Mouse (Mus musculus) heart, embryonic 15.5 days (tissue): Measurements from ENCODE around the gene Actl6b. TPM values are rescaled to one million over a fixed set of nuclear protein-coding genes. Genes with fewer than 3 reads are reported as not detected.

Experiments
- ATAC-seq: fragments of 200-750 bp; cut with Nextera tagmentation; replicated peaks from 2 replicates; pipeline ENCODE4 v1.8.0; 2017; ENCODE audit warnings: low read depth, moderate TSS enrichment; ENCODE audit not compliant: insufficient number of reproducible peaks, insufficient read depth, low FRiP score
- H3K27ac ChIP-seq: fragments of 300-500 bp; sonication (generic); 2 replicates; pipeline ENCODE4 v1.5.1; 2015; ENCODE audit warnings: mild to moderate bottlenecking, inconsistent platforms
- H3K27me3 ChIP-seq: fragments of 300-500 bp; sonication (generic); 2 replicates; pipeline ENCODE4 v1.6.1; 2015; ENCODE audit warnings: inconsistent platforms
- H3K36me3 ChIP-seq: fragments of 300-500 bp; sonication (generic); 2 replicates; pipeline ENCODE4 v1.6.1; 2015; ENCODE audit warnings: mild to moderate bottlenecking, inconsistent platforms
- H3K4me1 ChIP-seq: fragments of 300-500 bp; sonication (generic); replicated peaks from 2 replicates; pipeline ENCODE4 v1.6.1; 2015; ENCODE audit warnings: inconsistent platforms
- H3K4me2 ChIP-seq: fragments of 300-500 bp; sonication (generic); 2 replicates; pipeline ENCODE4 v1.6.1; 2015; ENCODE audit warnings: inconsistent platforms, mild to moderate bottlenecking, moderate library complexity
- H3K4me3 ChIP-seq: fragments of 300-500 bp; sonication (generic); 2 replicates; pipeline ENCODE4 v1.5.1; 2015; ENCODE audit warnings: mild to moderate bottlenecking, inconsistent platforms
- H3K9ac ChIP-seq: fragments of 300-500 bp; sonication (generic); 2 replicates; pipeline ENCODE4 v1.6.1; 2015; ENCODE audit warnings: mild to moderate bottlenecking, inconsistent platforms
- H3K9me3 ChIP-seq: fragments of 300-500 bp; sonication (generic); replicated peaks from 2 replicates; pipeline ENCODE4 v1.6.1; 2016; ENCODE audit warnings: inconsistent platforms
- WGBS: fragments of 180-500 bp; shearing (Covaris S2); methylation state at CpG from one replicate; pipeline ENCODE4 v1.1.7; 2015; ENCODE audit warnings: mixed read lengths; 5-methylcytosine and 5-hydroxymethylcytosine counted together
- polyA plus RNA-seq: library from polyadenylated mRNA; unstranded; fragments of >200 nt; fragmentation: Nextera tagmentation; extraction: Ambion mirVana; gene quantifications from 2 replicates; pipeline ENCODE4 v1.2.1, GENCODE M21; 2015

Actl6b gene
- polyA plus RNA-seq, 1 experiment from 2014 or later, result 0.13 TPM

DNA sequence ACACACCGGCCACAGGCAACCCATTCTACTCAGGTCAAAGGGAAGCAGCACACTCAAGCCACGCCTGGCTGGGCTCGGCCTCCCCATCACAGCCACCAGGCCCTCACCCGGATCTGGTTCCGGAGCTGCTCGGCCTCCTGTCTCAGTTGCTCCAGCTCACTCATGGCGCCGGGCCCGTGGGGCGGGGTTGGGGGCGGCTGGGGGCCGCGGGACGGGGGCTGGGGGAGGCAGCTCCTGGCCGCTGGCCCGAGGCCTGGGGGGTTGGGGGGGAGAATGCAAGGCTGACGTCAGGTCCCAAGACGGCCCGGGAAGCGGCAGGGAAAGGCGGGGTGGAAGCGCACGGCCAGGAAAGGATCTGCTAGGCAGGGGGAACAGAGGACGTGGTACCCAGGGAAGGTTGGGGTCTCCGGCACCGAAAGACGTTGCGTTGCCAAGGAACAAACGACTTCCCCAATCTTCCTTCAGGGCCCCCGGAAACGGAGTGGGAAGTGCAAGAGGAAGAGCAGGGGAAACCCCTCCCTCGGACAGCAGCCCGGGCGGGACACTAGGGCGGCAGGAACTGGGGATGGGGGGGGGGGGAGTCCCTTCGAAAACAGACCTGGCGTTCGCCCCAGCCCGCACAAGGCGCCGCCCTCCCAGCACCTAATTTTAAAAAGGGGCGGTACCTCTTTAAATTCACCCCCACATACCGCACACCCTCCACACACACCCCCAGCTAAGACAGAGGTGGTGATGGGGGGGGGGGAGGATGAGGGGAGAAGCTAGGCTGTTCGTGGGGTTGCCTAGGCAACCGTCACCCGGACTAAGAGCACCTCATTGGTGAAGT is 22.5 kb upstream of the Actl6b start:
- peaks cover 35% of the 10 kb centered on the region for H3K36me3 ChIP-seq
- H3K4me2 ChIP-seq, result peak overlapping the region; percentile 91
- peak overlapping the region; percentile 94 for H3K27ac ChIP-seq
- peak overlapping the region; percentile 87 for H3K9ac ChIP-seq
- H3K4me3 ChIP-seq, result peak overlapping the region; percentile 82
- H3K27me3 ChIP-seq, result no peaks in the 10 kb centered on the region
- no peaks in the 10 kb centered on the region for H3K9me3 ChIP-seq
- peaks cover 46% of the 10 kb centered on the region for H3K4me1 ChIP-seq
- WGBS, result under 1% methylated on average over 46 of the region's 46 CpGs
- peak; percentile 38 for ATAC-seq

DNA sequence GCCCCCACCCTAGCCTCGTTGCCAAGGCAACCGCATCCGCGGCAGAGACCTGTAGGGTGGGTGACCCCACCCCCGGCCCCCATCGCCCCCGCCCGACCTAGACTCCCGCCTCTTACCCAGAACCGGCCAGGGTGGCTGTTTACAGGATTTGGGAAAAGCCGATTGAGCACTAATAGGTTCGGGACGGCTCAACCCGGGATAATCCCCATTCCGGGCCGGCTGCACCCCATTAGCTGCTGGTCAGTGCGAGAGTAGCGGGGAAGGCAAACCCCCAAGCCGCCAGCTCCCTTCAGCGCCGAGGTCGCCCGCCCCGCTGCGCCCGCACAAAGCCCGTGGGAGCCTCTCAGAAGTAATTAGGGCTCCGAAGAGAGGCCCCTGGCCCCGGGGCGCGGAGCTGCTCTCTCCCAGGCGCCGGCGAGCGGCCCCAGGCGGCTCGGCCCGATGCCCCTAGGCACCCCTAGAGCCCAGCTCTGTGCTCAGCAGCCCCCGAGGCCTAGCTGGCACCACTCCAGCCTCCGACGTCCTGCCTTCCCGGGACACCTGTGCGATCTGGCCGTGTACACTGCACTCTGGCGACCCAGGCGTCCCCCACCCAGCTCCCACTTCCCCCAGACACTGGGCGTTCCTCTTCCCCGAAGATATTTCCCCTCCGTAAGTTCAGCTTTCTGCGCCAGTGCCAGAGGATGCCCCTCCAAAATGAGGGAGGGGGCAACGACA is 21.7 kb upstream of the Actl6b start:
- Histone ChIP-seq H3K4me3 (peak overlapping the region; percentile 82), H3K4me1 (peaks cover 40% of the 10 kb centered on the region), H3K36me3 (peaks cover 29% of the 10 kb centered on the region), H3K9ac (peak overlapping the region; percentile 87), H3K9me3 (no peaks in the 10 kb centered on the region), H3K27me3 (no peaks in the 10 kb centered on the region), H3K27ac (peak overlapping the region; percentile 94), H3K4me2 (peak overlapping the region; percentile 91)
- peak; percentile 2; the same call in 1 of the 2 replicates for ATAC-seq
- WGBS, result under 1% methylated on average over 51 of the region's 51 CpGs

DNA sequence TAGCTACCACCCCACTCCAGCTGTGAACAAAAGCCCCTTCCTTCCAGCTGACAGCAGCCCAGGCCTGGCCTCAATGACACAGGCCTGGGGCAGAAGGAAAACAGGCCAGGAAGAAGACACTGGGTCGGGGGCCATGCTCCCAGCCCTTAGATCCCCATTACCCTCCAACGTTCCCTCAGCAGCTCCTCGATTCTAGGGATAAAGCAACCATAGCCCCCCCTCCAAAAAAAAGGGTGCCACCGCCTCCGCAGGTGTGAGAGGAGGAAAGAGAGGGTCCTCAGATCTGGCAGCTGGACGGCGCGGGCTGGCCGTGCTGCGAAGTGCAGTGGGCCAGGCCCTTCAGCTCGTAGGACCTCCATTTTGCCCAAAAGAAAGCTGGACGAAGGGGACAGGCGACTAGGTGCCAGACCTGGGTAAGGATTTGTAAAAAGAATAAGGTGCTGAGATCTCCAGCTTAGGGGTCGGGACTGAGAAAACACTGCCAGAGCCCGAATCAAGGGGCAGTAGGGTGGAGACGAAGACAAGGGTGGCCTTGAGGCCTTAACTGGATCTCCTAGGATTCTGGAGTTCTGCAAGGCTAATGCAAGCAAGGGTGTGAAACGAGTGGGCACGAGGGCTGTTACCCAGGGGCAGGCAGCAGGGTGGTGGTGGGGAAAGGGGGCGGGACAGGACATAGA is 21.0 kb upstream of the Actl6b start:
- Histone ChIP-seq H3K9me3 (no peaks in the 10 kb centered on the region), H3K27ac (peak overlapping the region; percentile 94), H3K27me3 (no peaks in the 10 kb centered on the region), H3K4me3 (peak overlapping the region; percentile 82), H3K4me2 (peak overlapping the region; percentile 91), H3K9ac (peak overlapping the region; percentile 87), H3K4me1 (peaks cover 37% of the 10 kb centered on the region), H3K36me3 (peaks cover 25% of the 10 kb centered on the region)
- WGBS, result 0% methylated on average over 19 of the region's 19 CpGs
- ATAC-seq, result no peak

DNA sequence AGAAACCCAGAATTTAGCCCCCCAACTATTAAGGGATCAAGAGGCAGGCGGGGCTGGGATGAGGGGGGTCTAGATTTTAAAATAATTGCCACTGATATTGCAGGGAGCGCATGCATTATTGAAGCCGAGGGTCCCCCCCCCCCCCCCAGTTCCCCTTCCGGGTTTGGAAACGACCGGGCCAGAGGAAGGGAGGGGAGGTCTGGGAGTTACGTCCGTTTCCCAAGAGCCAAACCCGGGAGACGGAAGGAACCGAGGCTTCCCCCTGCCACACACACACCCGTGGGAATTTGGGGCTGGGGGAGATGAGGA is 20.6 kb upstream of the Actl6b start:
- Histone ChIP-seq H3K9me3 (no peaks in the 10 kb centered on the region), H3K27ac (peak overlapping the region; percentile 94), H3K4me1 (peaks cover 35% of the 10 kb centered on the region), H3K27me3 (no peaks in the 10 kb centered on the region), H3K4me3 (peak overlapping the region; percentile 82), H3K36me3 (peaks cover 20% of the 10 kb centered on the region), H3K9ac (peak overlapping the region; percentile 87), H3K4me2 (peak overlapping the region; percentile 91)
- ATAC-seq, result peak; percentile 2; the same call in 1 of the 2 replicates
- 0% methylated on average over 9 of the region's 12 CpGs for WGBS

DNA sequence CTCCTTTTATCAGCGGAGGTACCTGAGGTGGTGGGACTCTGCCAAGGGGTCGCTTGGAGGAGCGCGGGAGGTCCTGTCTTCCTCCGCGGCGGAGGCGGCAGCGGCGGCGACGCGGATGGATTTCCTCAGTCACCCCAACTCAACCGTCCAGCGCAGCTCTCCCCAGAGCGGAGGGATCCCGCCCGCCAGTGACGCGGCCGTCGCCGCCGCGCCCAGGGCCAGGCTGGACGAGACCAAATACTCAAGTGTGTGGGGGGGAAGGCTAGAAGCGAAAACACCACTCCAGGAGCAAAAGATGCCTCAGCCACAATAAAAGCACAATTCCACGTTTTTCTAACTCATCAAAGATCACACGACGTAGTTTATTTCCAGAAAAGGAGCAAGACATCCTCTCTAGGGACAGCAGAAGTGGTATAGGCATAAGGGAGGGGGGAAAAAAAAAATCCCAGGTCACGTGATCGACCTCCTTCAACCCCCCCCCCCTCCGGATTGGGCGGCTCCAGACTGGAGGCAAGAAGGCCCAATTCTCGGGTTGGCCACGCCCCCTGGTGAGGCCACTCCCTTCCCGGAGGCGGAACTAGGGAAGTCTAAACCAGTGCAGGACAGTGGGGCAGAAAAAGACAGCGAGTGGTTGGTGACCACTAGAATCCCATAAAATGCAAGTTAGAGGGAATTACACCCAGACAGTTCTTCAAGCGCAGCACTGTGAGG is 20.0 kb upstream of the Actl6b start, which contains the start of the genes Epo and Gnb2:
Gene Epo (minus strand): TSS at position 126 of the 711 bp plus-strand sequence.
Gene Gnb2 (minus strand): TSS at position 394 of the 711 bp plus-strand sequence.
- Histone ChIP-seq H3K9me3 (no peaks in the 10 kb centered on the region), H3K36me3 (peaks cover 15% of the 10 kb centered on the region), H3K27me3 (no peaks in the 10 kb centered on the region), H3K4me1 (peaks cover 32% of the 10 kb centered on the region), H3K4me3 (peak within 1 kb of the TSS; percentile 82), H3K4me2 (peak within 1 kb of the TSS; percentile 91), H3K27ac (peak within 1 kb of the TSS; percentile 94), H3K9ac (peak within 1 kb of the TSS; percentile 87)
- ATAC-seq, result peak; percentile 79
- WGBS, result 0% methylated on average over 40 of the region's 40 CpGs

DNA sequence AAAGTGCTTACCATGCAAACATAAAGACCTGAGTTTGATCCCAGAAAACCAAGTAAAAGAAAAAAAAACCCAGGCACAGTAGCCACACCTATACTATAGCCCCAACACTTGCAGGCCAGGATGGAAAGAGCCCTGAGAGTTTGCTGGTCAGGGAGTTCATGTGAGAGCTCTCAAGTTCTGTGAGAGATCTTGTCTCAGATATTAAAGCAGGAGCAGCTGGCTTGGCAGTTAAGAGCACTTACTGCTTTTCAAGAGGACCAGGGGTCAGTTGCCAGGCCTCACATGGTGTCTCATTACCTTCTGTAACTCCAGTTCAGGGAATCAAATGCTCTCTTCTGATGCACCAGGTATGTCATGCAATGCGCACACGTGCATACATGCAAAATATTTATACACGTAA is 18.6 kb upstream of the Actl6b start:
- Histone ChIP-seq H3K4me1 (peaks cover 25% of the 10 kb centered on the region), H3K27me3 (no peaks in the 10 kb centered on the region), H3K36me3 (0 out of 2 replicates have a peak, but pooled peaks cover under 1% of the 10 kb centered on the region), H3K4me2 (no peak overlapping the region), H3K9ac (no peak overlapping the region), H3K4me3 (no peak overlapping the region), H3K27ac (no peak overlapping the region), H3K9me3 (no peaks in the 10 kb centered on the region)
- 88% methylated on average over 3 of the region's 3 CpGs for WGBS
- ATAC-seq, result no peak

DNA sequence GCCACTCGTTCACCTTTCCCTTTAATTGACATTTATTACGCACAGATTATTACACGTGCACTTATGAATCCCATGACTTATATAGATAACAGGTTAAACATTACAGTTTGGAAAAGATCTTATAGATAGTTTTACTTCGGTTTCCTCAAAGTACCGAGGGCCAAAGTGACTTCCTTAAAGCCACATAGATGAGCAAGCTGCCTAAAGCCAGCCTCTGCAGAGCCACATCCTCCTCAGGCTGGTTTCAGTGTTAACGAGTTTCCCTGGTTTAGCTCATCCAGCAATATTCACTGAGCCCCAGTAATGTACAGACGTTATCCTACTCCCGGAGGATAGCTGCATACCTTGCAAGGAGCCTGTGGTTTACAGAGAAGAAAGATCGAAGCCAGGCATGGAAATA is 18.0 kb upstream of the Actl6b start:
- H3K36me3 ChIP-seq, result no peaks in the 10 kb centered on the region
- no peak overlapping the region for H3K4me3 ChIP-seq
- H3K4me2 ChIP-seq, result no peak overlapping the region
- no peaks in the 10 kb centered on the region for H3K9me3 ChIP-seq
- no peak for ATAC-seq
- H3K4me1 ChIP-seq, result peaks cover 19% of the 10 kb centered on the region
- no peak overlapping the region for H3K27ac ChIP-seq
- H3K9ac ChIP-seq, result no peak overlapping the region
- WGBS, result 75% methylated on average over 9 of the region's 9 CpGs
- no peaks in the 10 kb centered on the region for H3K27me3 ChIP-seq

DNA sequence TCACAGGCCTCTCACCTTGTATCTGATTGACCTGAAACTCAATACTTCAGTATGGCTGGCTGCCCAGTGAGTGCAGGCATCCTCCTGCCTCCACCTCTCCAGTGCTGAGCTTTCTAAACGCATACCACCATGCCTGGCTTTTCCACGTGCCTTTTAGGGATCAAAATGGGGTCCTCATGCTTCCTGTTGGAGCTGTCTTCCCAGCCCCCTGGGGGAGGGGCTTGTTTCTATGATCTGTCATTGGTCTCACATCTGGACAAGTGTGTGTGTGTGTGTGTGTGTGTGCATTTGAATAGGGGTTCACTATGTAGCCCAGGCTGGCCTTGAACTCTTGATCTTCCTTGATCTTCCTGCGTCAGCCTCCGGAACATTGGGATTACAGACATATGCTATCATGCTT is 15.9 kb upstream of the Actl6b start:
- Histone ChIP-seq H3K4me1 (peaks cover 10% of the 10 kb centered on the region; the same call in 1 of the 2 replicates), H3K36me3 (no peaks in the 10 kb centered on the region), H3K9me3 (no peaks in the 10 kb centered on the region), H3K4me3 (no peak overlapping the region), H3K9ac (no peak overlapping the region), H3K27ac (no peak overlapping the region), H3K4me2 (no peak overlapping the region), H3K27me3 (no peaks in the 10 kb centered on the region)
- 59% methylated on average over 4 of the region's 4 CpGs for WGBS
- ATAC-seq, result no peak

DNA sequence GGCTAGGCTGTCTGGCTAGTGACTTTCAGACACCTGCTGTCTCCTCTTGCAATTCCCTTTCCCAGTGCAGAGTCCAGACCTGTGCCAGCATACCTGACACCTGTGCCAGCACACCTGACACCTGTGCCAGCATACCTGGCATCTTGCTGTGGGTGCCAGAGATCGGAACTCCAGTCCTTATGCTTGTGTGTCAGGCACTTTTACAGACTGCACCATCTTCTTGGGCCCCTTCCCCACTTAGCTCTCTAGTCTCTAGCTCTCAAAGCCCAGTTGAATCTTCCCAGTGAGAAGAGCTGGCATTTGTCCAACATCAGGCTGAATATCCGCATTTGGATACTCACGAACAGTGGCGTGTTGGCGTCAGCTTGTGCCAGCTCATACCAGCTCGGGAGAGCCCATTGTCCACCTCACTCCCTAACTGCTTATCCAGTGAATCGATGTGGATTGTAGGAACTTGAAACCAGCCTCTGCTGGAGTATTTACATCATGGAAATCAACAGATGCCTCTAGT is 14.0 kb upstream of the Actl6b start:
- H3K4me3 ChIP-seq, result no peak overlapping the region
- peaks cover 6% of the 10 kb centered on the region; the same call in 1 of the 2 replicates for H3K4me1 ChIP-seq
- WGBS, result 25% methylated on average over 7 of the region's 7 CpGs
- no peaks in the 10 kb centered on the region for H3K36me3 ChIP-seq
- H3K9me3 ChIP-seq, result no peaks in the 10 kb centered on the region
- no peak for ATAC-seq
- no peak overlapping the region for H3K9ac ChIP-seq
- no peak overlapping the region for H3K27ac ChIP-seq
- no peak overlapping the region for H3K4me2 ChIP-seq
- no peaks in the 10 kb centered on the region for H3K27me3 ChIP-seq

DNA sequence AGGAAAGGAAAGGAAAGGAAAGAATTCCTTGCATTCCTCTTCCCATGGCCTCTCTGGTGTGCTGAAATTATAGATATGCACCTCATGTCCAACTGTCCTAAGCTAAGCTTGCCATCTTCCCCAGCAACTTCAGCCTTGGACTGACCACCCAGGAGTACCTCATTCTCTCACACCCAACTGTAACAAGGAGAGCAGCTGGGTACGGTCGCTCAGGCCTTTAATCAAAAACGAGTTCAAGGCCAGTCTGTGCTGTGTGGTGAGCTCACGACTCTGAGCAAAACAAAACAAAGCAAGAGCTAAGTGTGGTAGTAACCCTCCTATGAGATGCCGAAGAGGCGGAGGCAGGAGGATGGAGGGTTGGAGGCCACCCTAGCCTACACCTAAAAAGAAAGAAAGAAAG is 12.3 kb upstream of the Actl6b start:
- Histone ChIP-seq H3K9me3 (no peaks in the 10 kb centered on the region), H3K4me1 (peaks cover 6% of the 10 kb centered on the region; the same call in 1 of the 2 replicates), H3K27ac (no peak overlapping the region), H3K27me3 (no peaks in the 10 kb centered on the region), H3K4me3 (no peak overlapping the region), H3K36me3 (no peaks in the 10 kb centered on the region), H3K4me2 (no peak overlapping the region), H3K9ac (no peak overlapping the region)
- WGBS, result 74% methylated on average over 6 of the region's 6 CpGs
- ATAC-seq, result no peak
